Mouse (Mus musculus) urinary bladder, adult 2 months (tissue): ENCODE measurements at regions not wholly inside any gene's neighbourhood (a gene's known extent, or its start where the extent isn't known, plus 50 kb on each side); places are given as distances from the start of the nearest gene placed in this dataset.
"Not testable (repeated sequence)": the region's sequence is repeated elsewhere in the genome, so short reads cannot be mapped to it uniquely, and the experiment has no call there.

Experiments
- DNase-seq: peaks from one replicate; pipeline ENCODE4 v3.0.0; 2022; ENCODE audit warnings: low spot score

- no peak for DNase-seq
These were observed 86.5 kb downstream of the Phlda1 start for GRCm38 (mm10) chr10:111592416-111593149.

- DNase-seq, result no peak
These were observed 87.2 kb downstream of the Phlda1 start for GRCm38 (mm10) chr10:111593280-111593679.

- DNase-seq, result no peak
These were observed 88.1 kb downstream of the Phlda1 start for GRCm38 (mm10) chr10:111594171-111594570.

GRCm38 (mm10) chr10:111594651-111595050 lies 88.6 kb downstream of the Phlda1 start:
- DNase-seq, result no peak

GRCm38 (mm10) chr10:111595513-111595995 lies 89.5 kb downstream of the Phlda1 start:
- no peak for DNase-seq

GRCm38 (mm10) chr10:111598650-111599049 lies 92.6 kb downstream of the Phlda1 start:
- DNase-seq, result no peak

- no peak for DNase-seq
These were observed 93.5 kb downstream of the Phlda1 start for GRCm38 (mm10) chr10:111599297-111600250.

- no peak for DNase-seq
These were observed 94.2 kb downstream of the Phlda1 start for GRCm38 (mm10) chr10:111600251-111600620.

- DNase-seq, result peak; percentile 42
These were observed 94.6 kb downstream of the Phlda1 start for GRCm38 (mm10) chr10:111600677-111601099.

- no peak for DNase-seq
These were observed 97.1 kb downstream of the Phlda1 start for GRCm38 (mm10) chr10:111603166-111603565.

GRCm38 (mm10) chr10:111607381-111607780 lies 101.3 kb downstream of the Phlda1 start:
- not testable (repeated sequence) for DNase-seq

- DNase-seq, result no peak
These were observed 102.5 kb downstream of the Phlda1 start for GRCm38 (mm10) chr10:111608385-111609093.

GRCm38 (mm10) chr10:111609889-111610288 lies 103.8 kb downstream of the Phlda1 start:
- no peak for DNase-seq

- DNase-seq, result no peak
These were observed 113.7 kb downstream of the Phlda1 start for GRCm38 (mm10) chr10:111619627-111620270.

GRCm38 (mm10) chr10:111620927-111621676 lies 115.0 kb downstream of the Phlda1 start:
- DNase-seq, result no peak

- DNase-seq, result no peak
These were observed 116.7 kb downstream of the Phlda1 start for GRCm38 (mm10) chr10:111622789-111623188.

- DNase-seq, result no peak
These were observed 117.9 kb downstream of the Phlda1 start for GRCm38 (mm10) chr10:111624021-111624420.

- no peak for DNase-seq
These were observed 118.5 kb downstream of the Phlda1 start for GRCm38 (mm10) chr10:111624624-111625023.

- DNase-seq, result no peak
These were observed 119.5 kb downstream of the Phlda1 start for GRCm38 (mm10) chr10:111625573-111625972.

- DNase-seq, result no peak
These were observed 119.9 kb downstream of the Phlda1 start for GRCm38 (mm10) chr10:111626009-111626408.

- no peak for DNase-seq
These were observed 130.2 kb downstream of the Phlda1 start for GRCm38 (mm10) chr10:111636283-111636682.
